Mouse (Mus musculus) brown adipose tissue, adult 24 weeks (tissue): Measurements from ENCODE around the gene Gabrb3. TPM values are rescaled to one million over a fixed set of nuclear protein-coding genes. Genes with fewer than 3 reads are reported as not detected.

Experiments
- H3K27ac ChIP-seq: fragments of 200-500 bp; replicated peaks from 2 replicates; pipeline ENCODE4 v1.5.1; 2012; ENCODE audit warnings: low read depth, mild to moderate bottlenecking, low read length
- H3K4me1 ChIP-seq: fragments of 200-500 bp; 2 replicates; pipeline ENCODE4 v1.6.1; 2012; ENCODE audit warnings: low read length, mixed read lengths; ENCODE audit not compliant: control insufficient read depth, insufficient read depth, insufficient read length
- H3K4me3 ChIP-seq: fragments of 200-500 bp; 2 replicates; pipeline ENCODE4 v1.5.1; 2012; ENCODE audit warnings: low read depth, mild to moderate bottlenecking, low read length, moderate library complexity; ENCODE audit not compliant: insufficient read depth
- polyA plus RNA-seq: library from polyadenylated mRNA; stranded (reverse); fragments of >200 nt; gene quantifications from 2 replicates; pipeline ENCODE4 v1.2.4, GENCODE M21; 2012; ENCODE audit not compliant: missing spikeins, insufficient read depth, insufficient read length

Gabrb3 gene
- polyA plus RNA-seq, 1 experiment, result not detected

GRCm38 (mm10) chr7:57491795-57492194 is 72.3 kb downstream of the Gabrb3 start:
- H3K4me3 ChIP-seq, result no peak overlapping the region

GRCm38 (mm10) chr7:57502809-57503208 is 83.3 kb downstream of the Gabrb3 start:
- Histone ChIP-seq H3K27ac (no peak overlapping the region), H3K4me1 (no peaks in the 10 kb centered on the region), H3K4me3 (no peak overlapping the region)

More at GRCm38 (mm10) chr7:57491795-57492194, 72.3 kb downstream of the Gabrb3 start:
- Histone ChIP-seq H3K4me1 (no peaks in the 10 kb centered on the region), H3K27ac (no peak overlapping the region)

GRCm38 (mm10) chr7:57508860-57509632 is 89.6 kb downstream of the Gabrb3 start:
- Histone ChIP-seq H3K27ac (no peak overlapping the region), H3K4me1 (no peaks in the 10 kb centered on the region), H3K4me3 (no peak overlapping the region)

GRCm38 (mm10) chr7:57509681-57510141 is 90.2 kb downstream of the Gabrb3 start, which contains the start of gene Gabra5:
Gabra5 (minus strand) TSS chr7:57510059.
- Histone ChIP-seq H3K4me3 (no peak within 1 kb of the TSS), H3K4me1 (no peaks in the 10 kb centered on the region), H3K27ac (no peak within 1 kb of the TSS)

- Histone ChIP-seq H3K4me3 (no peak overlapping the region), H3K27ac (no peak overlapping the region), H3K4me1 (no peaks in the 10 kb centered on the region)
Measured at GRCm38 (mm10) chr7:57512955-57513354, 93.5 kb downstream of the Gabrb3 start.

GRCm38 (mm10) chr7:57529451-57529850 is 110.0 kb downstream of the Gabrb3 start:
- Histone ChIP-seq H3K27ac (no peak overlapping the region), H3K4me1 (no peaks in the 10 kb centered on the region), H3K4me3 (no peak overlapping the region)

GRCm38 (mm10) chr7:57529954-57530353 is 110.5 kb downstream of the Gabrb3 start:
- H3K27ac ChIP-seq, result no peak overlapping the region
- H3K4me3 ChIP-seq, result no peak overlapping the region
- H3K4me1 ChIP-seq, result no peaks in the 10 kb centered on the region

- no peak overlapping the region for H3K27ac ChIP-seq
- H3K4me1 ChIP-seq, result no peaks in the 10 kb centered on the region
- no peak overlapping the region for H3K4me3 ChIP-seq
Measured at GRCm38 (mm10) chr7:57532676-57533075, 113.2 kb downstream of the Gabrb3 start.

GRCm38 (mm10) chr7:57538565-57538964 is 119.1 kb downstream of the Gabrb3 start:
- Histone ChIP-seq H3K27ac (no peak overlapping the region), H3K4me1 (no peaks in the 10 kb centered on the region), H3K4me3 (no peak overlapping the region)

GRCm38 (mm10) chr7:57560732-57561436 is 141.4 kb downstream of the Gabrb3 start:
- no peak overlapping the region for H3K27ac ChIP-seq
- no peak overlapping the region for H3K4me3 ChIP-seq
- H3K4me1 ChIP-seq, result no peaks in the 10 kb centered on the region

GRCm38 (mm10) chr7:57564403-57564802 is 144.9 kb downstream of the Gabrb3 start:
- no peaks in the 10 kb centered on the region for H3K4me1 ChIP-seq
- H3K27ac ChIP-seq, result no peak overlapping the region
- H3K4me3 ChIP-seq, result no peak overlapping the region

GRCm38 (mm10) chr7:57590451-57591248 is 171.2 kb downstream of the Gabrb3 start:
- no peaks in the 10 kb centered on the region for H3K4me1 ChIP-seq
- no peak overlapping the region for H3K27ac ChIP-seq
- H3K4me3 ChIP-seq, result peak overlapping the region; percentile 47

GRCm38 (mm10) chr7:57591249-57591577 is 171.7 kb downstream of the Gabrb3 start:
- Histone ChIP-seq H3K4me1 (no peaks in the 10 kb centered on the region), H3K4me3 (peak overlapping the region; percentile 47), H3K27ac (no peak overlapping the region)

- no peaks in the 10 kb centered on the region for H3K4me1 ChIP-seq
- 0 out of 2 replicates have a peak overlapping the region, but pooled peaks have one; percentile 47 for H3K4me3 ChIP-seq
- H3K27ac ChIP-seq, result no peak overlapping the region
Measured at GRCm38 (mm10) chr7:57591578-57592431, 172.3 kb downstream of the Gabrb3 start.
